Mouse (Mus musculus): ENCODE results near the gene Dync1li2.

GRCm38 (mm10) chr8:104467463-104467862 is 24.6 kb upstream of the Dync1li2 start:
- no peak for TF ChIP-seq CTCF (IDR thresholded peaks at IDR 0.05; ENCODE audit: extremely low read depth, insufficient read depth, insufficient read length, insufficient replicate concordance)
- no peak for TF ChIP-seq POLR2A (IDR thresholded peaks at IDR 0.05; ENCODE audit: low read depth, low read length)
